In genomic region chr1:93563224-93563623, GRCm38 (mm10) we compare ENCODE assay signal across 24 mouse cellular contexts. TPM values are rescaled to one million over a fixed set of nuclear protein-coding genes. Genes with fewer than 3 reads are reported as not detected.
A peak's percentile ranks its signal among the peaks of the same experiment; 100 is the strongest.
DNase-seq lines count a peak whose midpoint lies in the region; ATAC-seq and TF ChIP-seq lines count a peak whose summit lies in the region.
"Had no signal": no experiment of that assay in that cellular context is flagged by ENCODE, and none has a peak within 500 bp of the region (broad histone marks: within the 10 kb centered on the region; RNA-seq: fewer than 3 reads in every experiment).

No protein-coding gene starts in this region.

- no peak overlapping the region for H3K9ac ChIP-seq in liver, postnatal 0 days (replicated peaks)
- H3K9ac ChIP-seq in liver, embryonic 12.5 days, result no peak overlapping the region
- H3K9ac ChIP-seq in intestine, embryonic 16.5 days (ENCODE audit: low read depth, low read length), result no peak overlapping the region
- H3K9ac ChIP-seq: embryonic facial prominence, embryonic 12.5 days; embryonic facial prominence, embryonic 15.5 days; forebrain, postnatal 0 days; hindbrain, embryonic 12.5 days; hindbrain, embryonic 15.5 days had no signal

- 71% methylated on average over 7 of the region's 7 CpGs for WGBS in liver, postnatal 0 days (ENCODE audit: insufficient replicate concordance)
- WGBS in liver, embryonic 12.5 days (ENCODE audit: insufficient replicate concordance), result 68% methylated on average over 7 of the region's 7 CpGs
- 61% methylated on average over 7 of the region's 7 CpGs for WGBS in intestine, embryonic 16.5 days

- no peak overlapping the region for H3K4me2 ChIP-seq in liver, postnatal 0 days (ENCODE audit: low read depth, low read length)
- no peak overlapping the region for H3K4me2 ChIP-seq in liver, embryonic 12.5 days
- H3K4me2 ChIP-seq in intestine, embryonic 16.5 days (ENCODE audit: low read depth, low read length), result no peak overlapping the region
- H3K4me2 ChIP-seq: embryonic facial prominence, embryonic 12.5 days; embryonic facial prominence, embryonic 15.5 days; heart, embryonic 11.5 days; hindbrain, embryonic 12.5 days; hindbrain, embryonic 15.5 days had no signal

- H3K4me1 ChIP-seq in liver, postnatal 0 days (ENCODE audit: insufficient read depth), result 0 out of 2 replicates have a peak, but pooled peaks cover 4% of the 10 kb centered on the region
- H3K4me1 ChIP-seq in liver, embryonic 12.5 days, result peaks cover 7% of the 10 kb centered on the region
- peaks cover 7% of the 10 kb centered on the region for H3K4me1 ChIP-seq in intestine, embryonic 16.5 days (ENCODE audit: control insufficient read depth, insufficient read depth, low read length)
- H3K4me1 ChIP-seq: embryonic facial prominence, embryonic 12.5 days; embryonic facial prominence, embryonic 15.5 days; hindbrain, embryonic 12.5 days; hindbrain, embryonic 15.5 days had no signal

- H3K9me3 ChIP-seq in liver, postnatal 0 days (ENCODE audit: low read length), result no peaks in the 10 kb centered on the region
- H3K9me3 ChIP-seq in liver, embryonic 12.5 days (replicated peaks), result no peaks in the 10 kb centered on the region
- no peaks in the 10 kb centered on the region for H3K9me3 ChIP-seq in intestine, embryonic 16.5 days (ENCODE audit: control insufficient read depth, low read length)
- H3K9me3 ChIP-seq: embryonic facial prominence, embryonic 12.5 days; embryonic facial prominence, embryonic 15.5 days; G1E; hindbrain, embryonic 12.5 days; hindbrain, embryonic 15.5 days had no signal

- no peak for ATAC-seq in liver, postnatal 0 days
- ATAC-seq in liver, embryonic 12.5 days, result no peak
- peak; percentile 58; the same call in 1 of the 2 replicates for ATAC-seq in intestine, embryonic 16.5 days
- no peak for ATAC-seq in CD4-positive, CD25-positive, alpha-beta regulatory T cell, adult 4 months
- ATAC-seq: forebrain, embryonic 14.5 days; forebrain, postnatal 0 days had no signal

- DNase-seq in heart, adult 11 months, result peak; percentile 15
- DNase-seq in heart, adult 9 months (ENCODE audit: low spot score in 2 of 2), result no peak
- no peak for DNase-seq in liver, postnatal 0 days
- DNase-seq: adrenal gland, adult 2 months; adrenal gland, postnatal 14 days; cerebellum, adult 11 months; cerebellum, adult 2 months; cerebellum, adult 9-11 months; cerebellum, postnatal 25 days; forebrain, postnatal 0 days; gastrocnemius, adult 2 months; gastrocnemius, postnatal 14 days; heart, adult 2 months had no signal

- no peaks in the 10 kb centered on the region for H3K36me3 ChIP-seq in liver, postnatal 0 days (replicated peaks; ENCODE audit: insufficient read depth, low read length)
- H3K36me3 ChIP-seq in liver, embryonic 12.5 days, result no peaks in the 10 kb centered on the region
- no peaks in the 10 kb centered on the region for H3K36me3 ChIP-seq in intestine, embryonic 16.5 days (ENCODE audit: control insufficient read depth, insufficient read depth, low read length)
- H3K36me3 ChIP-seq: hindbrain, embryonic 12.5 days; hindbrain, embryonic 15.5 days had no signal

- H3K27ac ChIP-seq in liver, postnatal 0 days (ENCODE audit: low read depth), result peak overlapping the region; percentile 20; the same call in 1 of the 2 replicates
- no peak overlapping the region for H3K27ac ChIP-seq in liver, embryonic 12.5 days
- H3K27ac ChIP-seq in intestine, embryonic 16.5 days (ENCODE audit: low read length), result no peak overlapping the region
- H3K27ac ChIP-seq: embryonic facial prominence, embryonic 12.5 days; embryonic facial prominence, embryonic 15.5 days; gastrocnemius, adult 2 months; heart, adult 2 months; hindbrain, embryonic 12.5 days; hindbrain, embryonic 15.5 days had no signal

- H3K4me3 ChIP-seq in liver, postnatal 0 days (ENCODE audit: low read depth, low read length), result no peak overlapping the region
- H3K4me3 ChIP-seq in liver, embryonic 12.5 days, result no peak overlapping the region
- no peak overlapping the region for H3K4me3 ChIP-seq in intestine, embryonic 16.5 days (ENCODE audit: low read length)
- H3K4me3 ChIP-seq: embryonic facial prominence, embryonic 12.5 days; embryonic facial prominence, embryonic 15.5 days; gastrocnemius, adult 2 months; heart, adult 2 months; hindbrain, embryonic 12.5 days; hindbrain, embryonic 15.5 days had no signal

- H3K27me3 ChIP-seq in liver, postnatal 0 days (ENCODE audit: insufficient read depth, low read length), result no peaks in the 10 kb centered on the region
- no peaks in the 10 kb centered on the region for H3K27me3 ChIP-seq in liver, embryonic 12.5 days (replicated peaks)
- no peaks in the 10 kb centered on the region for H3K27me3 ChIP-seq in intestine, embryonic 16.5 days (replicated peaks; ENCODE audit: control insufficient read depth, insufficient read depth, low read length)
- H3K27me3 ChIP-seq: CH12.LX; embryonic facial prominence, embryonic 12.5 days; embryonic facial prominence, embryonic 15.5 days; hindbrain, embryonic 12.5 days; hindbrain, embryonic 15.5 days had no signal

- TF ChIP-seq CTCF in liver, postnatal 0 days (IDR thresholded peaks at IDR 0.05; ENCODE audit: low read depth), result no peak

- TF ChIP-seq EP300 in liver, postnatal 0 days (IDR thresholded peaks at IDR 0.05; ENCODE audit: low read depth), result no peak

RNA-seq across cellular contexts. Expression of gene Farp2, which starts 51.3 kb away (rescaled TPM):
- 3.9 and 4.0 TPM in 2 replicates for polyA plus RNA-seq in liver, postnatal 0 days (2015; fragmentation: Nextera tagmentation; extraction: Ambion mirVana)
- polyA plus RNA-seq in liver, embryonic 12.5 days (2016; fragmentation: Nextera tagmentation; extraction: Ambion mirVana), result 1.2 and 1.5 TPM in 2 replicates
- polyA plus RNA-seq in intestine, embryonic 16.5 days (2015; fragmentation: Nextera tagmentation; extraction: Ambion mirVana), result 5.1 and 6.7 TPM in 2 replicates
- 1 to 10 TPM in 1 of 2 experiments, under 1 TPM in 1; 0.51 to 2.1 TPM for polyA plus RNA-seq in CD4-positive, CD25-positive, alpha-beta regulatory T cell, adult 4 months (2017; shearing (Covaris generic))
